Mouse (Mus musculus): ENCODE results near the gene Zmym1.
"Not testable (repeated sequence)": the region's sequence is repeated elsewhere in the genome, so short reads cannot be mapped to it uniquely, and the experiment has no call there.

The Zmym1 gene

GRCm38 (mm10) chr4:127026826-127027225 is 34.1 kb downstream of the Zmym1 start:
- DNase-seq: no peak

DNA sequence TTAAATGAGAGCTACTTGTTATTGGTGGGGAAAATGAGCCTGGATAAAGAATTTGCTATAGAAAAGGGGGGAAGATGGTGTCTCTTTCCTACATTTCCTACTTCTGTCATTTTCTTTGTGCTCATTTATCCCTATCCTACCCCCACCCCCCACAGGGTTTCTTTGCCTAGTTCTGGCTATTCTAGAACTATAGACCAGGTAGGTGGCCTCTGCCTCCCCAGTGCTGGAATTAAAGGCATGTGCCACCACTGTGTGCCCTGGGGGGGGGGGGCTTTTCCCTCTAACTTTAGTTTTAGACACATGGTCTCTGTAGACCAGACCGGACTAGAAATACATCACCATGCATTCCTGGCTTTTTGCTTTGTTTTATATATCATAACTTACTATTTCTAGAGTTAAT is 36.7 kb downstream of the Zmym1 start:
- DNase-seq: no peak

GRCm38 (mm10) chr4:127023201-127023600 is 37.8 kb downstream of the Zmym1 start:
- DNase-seq: no peak

GRCm38 (mm10) chr4:127021989-127022626 is 38.8 kb downstream of the Zmym1 start:
- peak; percentile 85 for DNase-seq

- DNase-seq: peak; percentile 96
Measured at GRCm38 (mm10) chr4:127021151-127021945, 39.6 kb downstream of the Zmym1 start, which contains the start of gene Sfpq. TSS of gene Sfpq (plus strand) at chr4:127021324.

- DNase-seq: no peak
Measured at GRCm38 (mm10) chr4:127020411-127021150, 40.4 kb downstream of the Zmym1 start.

DNA sequence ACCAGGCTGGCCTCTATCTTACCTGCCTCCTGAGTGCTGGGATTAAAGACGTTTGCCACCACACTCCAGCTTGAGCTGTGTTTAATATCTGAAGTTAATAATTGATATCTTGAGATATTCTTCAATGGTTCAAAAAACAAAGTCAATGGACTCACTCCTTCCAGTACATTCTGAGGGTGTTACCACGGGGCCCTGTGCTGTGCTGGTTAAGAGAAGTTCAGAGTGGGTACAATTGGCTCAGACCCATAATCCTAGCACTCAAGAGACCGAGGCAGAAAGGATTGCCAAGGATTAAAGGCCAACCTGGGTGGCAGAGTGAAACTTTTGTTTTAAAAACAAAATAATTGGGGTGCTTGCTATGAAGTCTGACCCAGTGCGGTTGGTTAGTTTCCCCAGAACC is 44.6 kb downstream of the Zmym1 start:
- DNase-seq: no peak

- peak; percentile 87 for DNase-seq
Measured at GRCm38 (mm10) chr4:127015294-127015993, 45.5 kb downstream of the Zmym1 start.

DNA sequence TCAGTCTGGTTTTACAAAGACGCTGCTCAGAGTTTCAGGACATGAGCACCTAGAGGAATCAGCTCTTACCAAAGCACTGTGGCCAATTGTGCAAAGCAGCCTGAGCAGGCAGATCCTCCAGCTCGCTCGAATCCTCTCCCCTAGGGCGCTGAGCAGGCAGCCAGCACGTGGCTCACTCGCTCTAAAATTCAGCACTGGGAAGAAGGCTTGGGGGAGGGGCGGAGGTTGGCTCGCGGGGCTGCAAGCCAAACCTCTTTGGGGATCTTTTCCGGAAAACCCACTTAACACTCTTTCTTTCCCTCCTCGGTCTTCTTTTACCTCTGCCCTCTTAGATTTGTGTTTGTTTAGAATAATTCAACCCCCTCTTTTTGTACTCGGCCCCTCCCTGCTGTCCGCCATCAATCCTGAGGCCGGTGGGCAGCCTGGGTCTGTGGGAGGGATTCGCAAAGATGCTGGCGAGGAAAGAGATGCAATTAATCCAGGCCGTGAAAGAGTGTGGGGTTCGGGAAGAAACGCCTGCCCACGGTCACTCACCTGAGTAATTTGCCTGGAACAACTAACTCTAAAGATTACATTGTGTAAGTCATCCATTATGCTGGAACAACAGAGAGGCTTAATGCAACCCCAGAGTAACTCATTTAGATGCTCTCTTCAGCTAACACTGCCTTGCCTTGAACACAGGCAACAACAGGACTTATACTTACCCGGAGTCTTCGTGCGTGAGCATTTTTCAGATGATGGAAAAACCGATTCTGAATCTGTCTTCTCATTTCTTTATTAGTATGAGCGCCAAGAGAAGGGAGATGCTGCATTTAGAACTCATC is 55.6 kb downstream of the Zmym1 start:
- peak; percentile 75 for DNase-seq

- DNase-seq: no peak
Measured at GRCm38 (mm10) chr4:127004384-127004783, 56.6 kb downstream of the Zmym1 start.

GRCm38 (mm10) chr4:127000601-127001105 is 60.3 kb downstream of the Zmym1 start:
- no peak for DNase-seq

GRCm38 (mm10) chr4:126999372-126999771 is 61.6 kb downstream of the Zmym1 start:
- not testable (repeated sequence) for DNase-seq

Data from right cerebral cortex, postnatal 14 days (tissue).